Mouse (Mus musculus): Measurements from ENCODE around the gene Ndufa8. TPM values are rescaled to one million over a fixed set of nuclear protein-coding genes. Genes with fewer than 3 reads are reported as not detected.
A peak's percentile ranks its signal among the peaks of the same experiment; 100 is the strongest.

Gene Ndufa8
- total RNA-seq, 2 experiments from 2014 or later = 185 to 195 TPM

- intact Hi-C loops (cut with DNase I) = no loop called here
- H3K27ac ChIP-seq = no peak overlapping the region
- TF ChIP-seq CTCF (IDR thresholded peaks at IDR 0.05) = no peak
Observed at GRCm38 (mm10) chr2:36039297-36039985, 9.8 kb downstream of the Ndufa8 start.

GRCm38 (mm10) chr2:36035413-36036081 lies 13.7 kb downstream of the Ndufa8 start:
- no peak for TF ChIP-seq CTCF (IDR thresholded peaks at IDR 0.05)
- Histone ChIP-seq H3K27ac (no peak overlapping the region), H3K4me3 (no peak overlapping the region)
- DNase-seq (ENCODE audit: extremely low spot score in 1 of 2, low spot score in 2 of 2) = no peak
- intact Hi-C loops (cut with DNase I) = no loop called here

More at GRCm38 (mm10) chr2:36039297-36039985, 9.8 kb downstream of the Ndufa8 start:
- DNase-seq (ENCODE audit: extremely low spot score in 1 of 2, low spot score in 2 of 2) = no peak
- no peak overlapping the region for H3K4me3 ChIP-seq

GRCm38 (mm10) chr2:36034898-36035297 lies 14.3 kb downstream of the Ndufa8 start:
- DNase-seq (ENCODE audit: extremely low spot score in 1 of 2, low spot score in 2 of 2) = no peak
- no peak overlapping the region for H3K27ac ChIP-seq
- no peak for TF ChIP-seq CTCF (IDR thresholded peaks at IDR 0.05)
- intact Hi-C loops (cut with DNase I) = no loop called here
- no peak overlapping the region for H3K4me3 ChIP-seq

GRCm38 (mm10) chr2:36033966-36034365 lies 15.2 kb downstream of the Ndufa8 start:
- no peak for DNase-seq (ENCODE audit: extremely low spot score in 1 of 2, low spot score in 2 of 2)
- Histone ChIP-seq H3K4me3 (no peak overlapping the region), H3K27ac (no peak overlapping the region)
- intact Hi-C loops (cut with DNase I) = no loop called here
- no peak for TF ChIP-seq CTCF (IDR thresholded peaks at IDR 0.05)

GRCm38 (mm10) chr2:36032884-36033283 lies 16.3 kb downstream of the Ndufa8 start:
- intact Hi-C loops (cut with DNase I) = no loop called here
- H3K4me3 ChIP-seq = no peak overlapping the region

GRCm38 (mm10) chr2:36023291-36023690 lies 25.9 kb downstream of the Ndufa8 start:
- intact Hi-C loops (cut with DNase I) = no loop called here
- no peak overlapping the region for H3K27ac ChIP-seq
- TF ChIP-seq CTCF (IDR thresholded peaks at IDR 0.05) = no peak
- DNase-seq (ENCODE audit: extremely low spot score in 1 of 2, low spot score in 2 of 2) = no peak
- H3K4me3 ChIP-seq = no peak overlapping the region

More at GRCm38 (mm10) chr2:36032884-36033283, 16.3 kb downstream of the Ndufa8 start:
- TF ChIP-seq CTCF (IDR thresholded peaks at IDR 0.05) = no peak
- no peak for DNase-seq (ENCODE audit: extremely low spot score in 1 of 2, low spot score in 2 of 2)
- no peak overlapping the region for H3K27ac ChIP-seq

- H3K27ac ChIP-seq = no peak overlapping the region
Observed at GRCm38 (mm10) chr2:36021385-36022159, 27.6 kb downstream of the Ndufa8 start.

GRCm38 (mm10) chr2:36013010-36013409 lies 36.2 kb downstream of the Ndufa8 start:
- DNase-seq (ENCODE audit: extremely low spot score in 1 of 2, low spot score in 2 of 2) = no peak
- H3K4me3 ChIP-seq = no peak overlapping the region
- H3K27ac ChIP-seq = no peak overlapping the region
- intact Hi-C loops (cut with DNase I) = loop anchor here (5.0 kb wide), 1 partner anchor 89 kb away; no protein-coding TSS in a partner anchor
- TF ChIP-seq CTCF (IDR thresholded peaks at IDR 0.05) = no peak

More at GRCm38 (mm10) chr2:36021385-36022159, 27.6 kb downstream of the Ndufa8 start:
- DNase-seq (ENCODE audit: extremely low spot score in 1 of 2, low spot score in 2 of 2) = peak; percentile 82 to 88
- intact Hi-C loops (cut with DNase I) = no loop called here
- peak; percentile 47 for TF ChIP-seq CTCF (IDR thresholded peaks at IDR 0.05)
- peak overlapping the region; percentile 38 for H3K4me3 ChIP-seq

GRCm38 (mm10) chr2:36011331-36011825 lies 37.8 kb downstream of the Ndufa8 start:
- peak; percentile 23 for TF ChIP-seq CTCF (IDR thresholded peaks at IDR 0.05)
- peak overlapping the region; percentile 41 for H3K4me3 ChIP-seq
- H3K27ac ChIP-seq = peak overlapping the region; percentile 15
- peak; percentile 45 to 60 for DNase-seq (ENCODE audit: extremely low spot score in 1 of 2, low spot score in 2 of 2)
- intact Hi-C loops (cut with DNase I) = loop anchor here (5.0 kb wide), 1 partner anchor 91 kb away; no protein-coding TSS in a partner anchor

- TF ChIP-seq CTCF (IDR thresholded peaks at IDR 0.05) = no peak
- Histone ChIP-seq H3K27ac (no peak overlapping the region), H3K4me3 (no peak overlapping the region)
- intact Hi-C loops (cut with DNase I) = loop anchor here (1.0 to 5.0 kb wide), 2 partner anchors 38 to 92 kb away; no protein-coding TSS in a partner anchor
- DNase-seq (ENCODE audit: extremely low spot score in 1 of 2, low spot score in 2 of 2) = no peak
Observed at GRCm38 (mm10) chr2:36010579-36010978, 38.6 kb downstream of the Ndufa8 start.

- peak; percentile 72 for TF ChIP-seq CTCF (IDR thresholded peaks at IDR 0.05)
- intact Hi-C loops (cut with DNase I) = loop anchor here (1.0 to 10.0 kb wide), 4 partner anchors 25 to 1325 kb away; no protein-coding TSS in a partner anchor
- peak; percentile 51 to 73 for DNase-seq (ENCODE audit: extremely low spot score in 1 of 2, low spot score in 2 of 2)
- Histone ChIP-seq H3K27ac (no peak overlapping the region), H3K4me3 (no peak overlapping the region)
Observed at GRCm38 (mm10) chr2:36009386-36009785, 39.8 kb downstream of the Ndufa8 start.
